ENCODE assay signal across 1 mouse cellular context in genomic region chr3:58300801-58301485, GRCm38 (mm10).
TF ChIP-seq lines count a peak whose summit lies in the region.

No protein-coding gene starts in this region.

TF ChIP-seq in CH12.LX, 34 proteins besides CTCF, POLR2A, EP300 and RAD21 (continued from another document):
- TF ChIP-seq KAT2A (IDR thresholded peaks at IDR 0.05; ENCODE audit: insufficient replicate concordance, low read length) (no peak), RCOR1 (conservative IDR thresholded peaks at IDR 0.05; ENCODE audit: low read depth, low read length) (no peak), JUND (conservative IDR thresholded peaks at IDR 0.05; ENCODE audit: low read depth, low read length) (no peak), MEF2A (IDR thresholded peaks at IDR 0.05; ENCODE audit: borderline replicate concordance, low read depth, low read length) (no peak)
